Comparison of ENCODE assay signal across 10 mouse cellular contexts in genomic region chr2:28751658-28752057, GRCm38 (mm10). TPM values are rescaled to one million over a fixed set of nuclear protein-coding genes. Genes with fewer than 3 reads are reported as not detected.
A peak's percentile ranks its signal among the peaks of the same experiment; 100 is the strongest.
DNase-seq lines count a peak whose midpoint lies in the region; ATAC-seq and TF ChIP-seq lines count a peak whose summit lies in the region.
"Had no signal": no experiment of that assay in that cellular context is flagged by ENCODE, and none has a peak within 500 bp of the region (broad histone marks: within the 10 kb centered on the region; RNA-seq: fewer than 3 reads in every experiment).

No protein-coding gene starts in this region.

- no peak for TF ChIP-seq CTCF in kidney, postnatal 0 days (IDR thresholded peaks at IDR 0.05; ENCODE audit: low read depth)

- no peaks in the 10 kb centered on the region for H3K36me3 ChIP-seq in kidney, postnatal 0 days (ENCODE audit: insufficient read depth, low read length)
- no peaks in the 10 kb centered on the region for H3K36me3 ChIP-seq in embryonic facial prominence, embryonic 12.5 days
- H3K36me3 ChIP-seq in intestine, embryonic 15.5 days, result no peaks in the 10 kb centered on the region
- H3K36me3 ChIP-seq in neural tube, embryonic 11.5 days (ENCODE audit: control insufficient read depth, insufficient read depth, low read length), result no peaks in the 10 kb centered on the region

- intact Hi-C loops in left cerebral cortex, postnatal 36 days (cut with DNase I), result loop anchor here (5.0 kb wide), 1 partner anchor 301 kb away; no protein-coding TSS in a partner anchor

- no peak overlapping the region for H3K27ac ChIP-seq in kidney, postnatal 0 days
- peak overlapping the region; percentile 67; the same call in 1 of the 2 replicates for H3K27ac ChIP-seq in embryonic facial prominence, embryonic 12.5 days
- H3K27ac ChIP-seq in intestine, embryonic 15.5 days, result no peak overlapping the region
- H3K27ac ChIP-seq in neural tube, embryonic 11.5 days (ENCODE audit: low read depth, low read length), result no peak overlapping the region

- H3K9me3 ChIP-seq in kidney, postnatal 0 days (replicated peaks; ENCODE audit: low read length), result no peaks in the 10 kb centered on the region
- H3K9me3 ChIP-seq in embryonic facial prominence, embryonic 12.5 days, result no peaks in the 10 kb centered on the region
- no peaks in the 10 kb centered on the region for H3K9me3 ChIP-seq in intestine, embryonic 15.5 days
- H3K9me3 ChIP-seq in neural tube, embryonic 11.5 days (ENCODE audit: control insufficient read depth, low read length), result no peaks in the 10 kb centered on the region

- ATAC-seq in kidney, postnatal 0 days (replicated peaks; ENCODE audit: low FRiP score, low read depth), result no peak
- no peak for ATAC-seq in embryonic facial prominence, embryonic 12.5 days (ENCODE audit: insufficient number of reproducible peaks, insufficient read depth, low FRiP score, low TSS enrichment)
- ATAC-seq in intestine, embryonic 15.5 days, result peak; percentile 36; the same call in 1 of the 2 replicates
- no peak for ATAC-seq in neural tube, embryonic 11.5 days (ENCODE audit: insufficient read depth, low FRiP score, low TSS enrichment)
- ATAC-seq: Patski had no signal

- DNase-seq in kidney, postnatal 0 days (ENCODE audit: low spot score), result no peak
- no peak for DNase-seq in kidney, adult 8-10 months
- DNase-seq in neural tube, embryonic 11.5 days (ENCODE audit: low spot score), result peak; percentile 49
- no peak for DNase-seq in left cerebral cortex, postnatal 36 days (ENCODE audit: low spot score in 2 of 2)
- no peak for DNase-seq in yolk sac, embryonic 10.5 days (ENCODE audit: low spot score)
- DNase-seq in layer of hippocampus, adult 8-10 months (ENCODE audit: low spot score in 2 of 2), result no peak

- peak overlapping the region; percentile 31 for H3K4me3 ChIP-seq in kidney, postnatal 0 days (replicated peaks; ENCODE audit: low read depth, low read length)
- H3K4me3 ChIP-seq in embryonic facial prominence, embryonic 12.5 days, result peak overlapping the region; percentile 33
- H3K4me3 ChIP-seq in intestine, embryonic 15.5 days (replicated peaks), result peak overlapping the region; percentile 34
- H3K4me3 ChIP-seq in neural tube, embryonic 11.5 days (ENCODE audit: low read depth, low read length), result peak overlapping the region; percentile 34

- 17% methylated on average over 17 of the region's 17 CpGs for WGBS in kidney, postnatal 0 days
- 10% methylated on average over 17 of the region's 17 CpGs for WGBS in embryonic facial prominence, embryonic 12.5 days
- WGBS in intestine, embryonic 15.5 days, result 18% methylated on average over 17 of the region's 17 CpGs
- WGBS in neural tube, embryonic 11.5 days, result 13% methylated on average over 17 of the region's 17 CpGs

- H3K9ac ChIP-seq in kidney, postnatal 0 days (ENCODE audit: low read depth, low read length), result 0 out of 2 replicates have a peak overlapping the region, but pooled peaks have one; percentile 13
- H3K9ac ChIP-seq in embryonic facial prominence, embryonic 12.5 days, result peak overlapping the region; percentile 31
- H3K9ac ChIP-seq in intestine, embryonic 15.5 days, result peak overlapping the region; percentile 12; the same call in 1 of the 2 replicates
- H3K9ac ChIP-seq in neural tube, embryonic 11.5 days (ENCODE audit: low read length), result peak overlapping the region; percentile 55; the same call in 1 of the 2 replicates

- H3K4me2 ChIP-seq in kidney, postnatal 0 days (ENCODE audit: low read length), result peak overlapping the region; percentile 69
- H3K4me2 ChIP-seq in embryonic facial prominence, embryonic 12.5 days (replicated peaks), result peak overlapping the region; percentile 56
- H3K4me2 ChIP-seq in intestine, embryonic 15.5 days (replicated peaks), result peak overlapping the region; percentile 76
- H3K4me2 ChIP-seq in neural tube, embryonic 11.5 days (ENCODE audit: low read depth), result peak overlapping the region; percentile 68

- peaks cover 3% of the 10 kb centered on the region; the same call in 1 of the 2 replicates for H3K4me1 ChIP-seq in kidney, postnatal 0 days (replicated peaks; ENCODE audit: insufficient read depth, low read length)
- H3K4me1 ChIP-seq in embryonic facial prominence, embryonic 12.5 days, result peaks cover 23% of the 10 kb centered on the region
- peaks cover 19% of the 10 kb centered on the region; the same call in 1 of the 2 replicates for H3K4me1 ChIP-seq in intestine, embryonic 15.5 days (replicated peaks)
- peaks cover 6% of the 10 kb centered on the region; the same call in 1 of the 2 replicates for H3K4me1 ChIP-seq in neural tube, embryonic 11.5 days (ENCODE audit: control insufficient read depth, insufficient read depth, low read length)

- peaks cover 10% of the 10 kb centered on the region; the same call in 1 of the 2 replicates for H3K27me3 ChIP-seq in kidney, postnatal 0 days (ENCODE audit: insufficient read depth, low read length)
- peaks cover 22% of the 10 kb centered on the region for H3K27me3 ChIP-seq in embryonic facial prominence, embryonic 12.5 days
- H3K27me3 ChIP-seq in intestine, embryonic 15.5 days (replicated peaks), result peaks cover 3% of the 10 kb centered on the region; the same call in 1 of the 2 replicates
- H3K27me3 ChIP-seq in neural tube, embryonic 11.5 days (ENCODE audit: control insufficient read depth, insufficient read depth, low read length), result peaks cover 23% of the 10 kb centered on the region

RNA-seq across cellular contexts. Expression of gene Ak8, which starts 51.7 kb away (rescaled TPM):
- 1.2 and 1.3 TPM in 2 replicates for polyA plus RNA-seq in kidney, postnatal 0 days (2015; fragmentation: Nextera tagmentation; extraction: Ambion mirVana)
- polyA plus RNA-seq in embryonic facial prominence, embryonic 12.5 days (2016; fragmentation: Nextera tagmentation; extraction: Ambion mirVana), result 0.80 and 0.97 TPM in 2 replicates
- 0.44 and 0.48 TPM in 2 replicates for polyA plus RNA-seq in intestine, embryonic 15.5 days (2015; fragmentation: Nextera tagmentation; extraction: Ambion mirVana)
- polyA plus RNA-seq in neural tube, embryonic 11.5 days (2014; fragmentation: Nextera tagmentation; extraction: Ambion mirVana), result 0.34 and 0.41 TPM in 2 replicates
- total RNA-seq in left cerebral cortex, postnatal 36 days (2021), result 1 to 10 TPM; 1.6 to 1.7 TPM
- 1 to 10 TPM in 3 of 4 experiments, under 1 TPM in 1; 0.82 to 2.4 (median 1.8) TPM for total RNA-seq in layer of hippocampus, adult 8-10 months (2022)

RNA-seq across cellular contexts. Expression of gene Spaca9, which starts 52.1 kb away (rescaled TPM):
- polyA plus RNA-seq in kidney, postnatal 0 days (2015; fragmentation: Nextera tagmentation; extraction: Ambion mirVana), result 2.0 and 2.5 TPM in 2 replicates
- 0.57 and 1.0 TPM in 2 replicates for polyA plus RNA-seq in embryonic facial prominence, embryonic 12.5 days (2016; fragmentation: Nextera tagmentation; extraction: Ambion mirVana)
- 1.0 and 1.2 TPM in 2 replicates for polyA plus RNA-seq in intestine, embryonic 15.5 days (2015; fragmentation: Nextera tagmentation; extraction: Ambion mirVana)
- 0.99 and 1.2 TPM in 2 replicates for polyA plus RNA-seq in neural tube, embryonic 11.5 days (2014; fragmentation: Nextera tagmentation; extraction: Ambion mirVana)
- total RNA-seq in left cerebral cortex, postnatal 36 days (2021), result not detected
- total RNA-seq in layer of hippocampus, adult 8-10 months (2022), result 1 to 10 TPM in 2 of 4 experiments, not detected in 2; 1.0 to 1.6 TPM
- total RNA-seq: neutrophil, adult 5-6 weeks had no signal
